In genomic region chr1:87468321-87468720, GRCm38 (mm10) we compare ENCODE assay signal across 14 mouse cellular contexts. TPM values are rescaled to one million over a fixed set of nuclear protein-coding genes. Genes with fewer than 3 reads are reported as not detected.
A peak's percentile ranks its signal among the peaks of the same experiment; 100 is the strongest.
DNase-seq lines count a peak whose midpoint lies in the region; ATAC-seq and TF ChIP-seq lines count a peak whose summit lies in the region.
"Had no signal": no experiment of that assay in that cellular context is flagged by ENCODE, and none has a peak within 500 bp of the region (broad histone marks: within the 10 kb centered on the region; RNA-seq: fewer than 3 reads in every experiment).

No protein-coding gene starts in this region.

- no peak for TF ChIP-seq POLR2A in cortical plate, adult 2 months (IDR thresholded peaks at IDR 0.05; ENCODE audit: extremely low read depth, insufficient read depth, low read length)

- no peaks in the 10 kb centered on the region; the same call in 1 of the 2 replicates for H3K4me1 ChIP-seq in heart, embryonic 10.5 days
- no peaks in the 10 kb centered on the region for H3K4me1 ChIP-seq in cortical plate, adult 2 months (ENCODE audit: control insufficient read depth, insufficient read depth, low read length)
- H3K4me1 ChIP-seq in kidney, embryonic 15.5 days: no peaks in the 10 kb centered on the region
- H3K4me1 ChIP-seq: hindbrain, embryonic 12.5 days; limb, embryonic 10.5 days; lung, embryonic 15.5 days had no signal

- 77% methylated on average over 6 of the region's 6 CpGs for WGBS in heart, embryonic 10.5 days
- WGBS in kidney, embryonic 15.5 days: 72% methylated on average over 6 of the region's 6 CpGs

- peaks cover 34% of the 10 kb centered on the region; the same call in 1 of the 2 replicates for H3K27me3 ChIP-seq in heart, embryonic 10.5 days (ENCODE audit: insufficient read depth, poor library complexity, severe bottlenecking)
- no peaks in the 10 kb centered on the region for H3K27me3 ChIP-seq in kidney, embryonic 15.5 days
- H3K27me3 ChIP-seq: hindbrain, embryonic 12.5 days; lung, embryonic 15.5 days had no signal

- H3K27ac ChIP-seq in heart, embryonic 10.5 days: no peak overlapping the region
- no peak overlapping the region for H3K27ac ChIP-seq in cortical plate, adult 2 months (ENCODE audit: insufficient read depth, low read length)
- no peak overlapping the region for H3K27ac ChIP-seq in kidney, embryonic 15.5 days
- H3K27ac ChIP-seq: hindbrain, embryonic 12.5 days; limb, embryonic 10.5 days; lung, embryonic 15.5 days had no signal

- no peaks in the 10 kb centered on the region for H3K9me3 ChIP-seq in heart, embryonic 10.5 days
- no peaks in the 10 kb centered on the region for H3K9me3 ChIP-seq in kidney, embryonic 15.5 days (replicated peaks)
- H3K9me3 ChIP-seq: hindbrain, embryonic 12.5 days; limb, embryonic 10.5 days; lung, embryonic 15.5 days had no signal

- peak; percentile 78 for DNase-seq in heart, adult 11 months
- DNase-seq in heart, embryonic 10.5 days (ENCODE audit: low spot score): no peak
- DNase-seq in lung, postnatal 36 days: peak; percentile 13
- DNase-seq in lung, postnatal 14 days: no peak
- no peak for DNase-seq in urinary bladder, postnatal 10 days (ENCODE audit: low spot score)
- DNase-seq: thymus, adult 2 months had no signal

- H3K4me3 ChIP-seq in heart, embryonic 10.5 days: no peak overlapping the region
- no peak overlapping the region for H3K4me3 ChIP-seq in cortical plate, adult 2 months (ENCODE audit: insufficient read depth, low read length)
- no peak overlapping the region for H3K4me3 ChIP-seq in kidney, embryonic 15.5 days (replicated peaks)
- H3K4me3 ChIP-seq: hindbrain, embryonic 12.5 days; limb, embryonic 10.5 days; lung, embryonic 15.5 days had no signal

- no peaks in the 10 kb centered on the region for H3K36me3 ChIP-seq in heart, embryonic 10.5 days
- H3K36me3 ChIP-seq in kidney, embryonic 15.5 days: no peaks in the 10 kb centered on the region
- H3K36me3 ChIP-seq: hindbrain, embryonic 12.5 days; limb, embryonic 10.5 days; lung, embryonic 15.5 days had no signal

- no peak overlapping the region for H3K4me2 ChIP-seq in kidney, embryonic 15.5 days
- H3K4me2 ChIP-seq: hindbrain, embryonic 12.5 days; lung, embryonic 15.5 days had no signal

- peak; percentile 13; the same call in 1 of the 2 replicates for TF ChIP-seq CTCF in cortical plate, adult 2 months (IDR thresholded peaks at IDR 0.05; ENCODE audit: extremely low read depth, insufficient read depth, low read length)

- ATAC-seq in kidney, embryonic 15.5 days (replicated peaks; ENCODE audit: low FRiP score): no peak
- ATAC-seq: activated CD4-positive, CD25-positive, alpha-beta regulatory T cell, adult 4 months; forebrain, embryonic 16.5 days had no signal

- no peak overlapping the region for H3K9ac ChIP-seq in kidney, embryonic 15.5 days
- H3K9ac ChIP-seq: hindbrain, embryonic 12.5 days; lung, embryonic 15.5 days had no signal

RNA-seq across cellular contexts. Expression of gene Snorc, which starts 1.8 kb away (rescaled TPM):
- not detected in 2 replicates for polyA plus RNA-seq in heart, embryonic 10.5 days (2016; fragmentation: Nextera tagmentation; extraction: Ambion mirVana)
- 1.3 and 2.2 TPM in 2 replicates for polyA plus RNA-seq in cortical plate, adult 2 months (2012; rRNA removed)
- polyA plus RNA-seq in kidney, embryonic 15.5 days (2015; fragmentation: Nextera tagmentation; extraction: Ambion mirVana): 0.40 TPM in 1 of 2 replicates, not detected in the other
- polyA plus RNA-seq: activated CD4-positive, CD25-positive, alpha-beta regulatory T cell, adult 4 months; embryonic facial prominence, embryonic 11.5 days; forebrain, embryonic 16.5 days; limb, embryonic 10.5 days; lung, embryonic 15.5 days had no signal

RNA-seq across cellular contexts. Expression of gene Neu2, which starts 41.4 kb away (rescaled TPM):
- 0.18 TPM in 1 of 2 replicates, not detected in the other for polyA plus RNA-seq in heart, embryonic 10.5 days (2016; fragmentation: Nextera tagmentation; extraction: Ambion mirVana)
- polyA plus RNA-seq in cortical plate, adult 2 months (2012; rRNA removed): 13.6 and 14.6 TPM in 2 replicates
- polyA plus RNA-seq in kidney, embryonic 15.5 days (2015; fragmentation: Nextera tagmentation; extraction: Ambion mirVana): 0.29 and 0.41 TPM in 2 replicates
- polyA plus RNA-seq: activated CD4-positive, CD25-positive, alpha-beta regulatory T cell, adult 4 months; embryonic facial prominence, embryonic 11.5 days; hindbrain, embryonic 12.5 days; limb, embryonic 10.5 days had no signal

Comparison
In these comparisons a context has a peak if more than half of its experiments do, and no peak if none do; other contexts are left out.
1. DNase-seq: peak in heart, adult 11 months (single experiment) and lung, postnatal 36 days (single experiment); none in heart, embryonic 10.5 days (single experiment), lung, postnatal 14 days (single experiment) and urinary bladder, postnatal 10 days (single experiment).
2. RNA of gene Neu2, which starts 41.4 kb away (polyA plus RNA-seq): 13.6 to 14.6 TPM in cortical plate, adult 2 months; 0.29 to 0.41 TPM in kidney, embryonic 15.5 days and 0.18 TPM in heart, embryonic 10.5 days; every median in the first group is over 10 times any median in the second.